Mouse (Mus musculus) intestine, postnatal 0 days (tissue): ENCODE measurements around the gene Prr15l. TPM values are rescaled to one million over a fixed set of nuclear protein-coding genes. Genes with fewer than 3 reads are reported as not detected.

Source experiments
- ATAC-seq: fragments of 200-750 bp; cut with Nextera tagmentation; 2 replicates; pipeline ENCODE4 v1.8.0; 2017; ENCODE audit warnings: mild to moderate bottlenecking, moderate TSS enrichment, moderate library complexity
- H3K27ac ChIP-seq: fragments of 300-500 bp; sonication (generic); 2 replicates; pipeline ENCODE4 v1.5.1; 2014; ENCODE audit warnings: mild to moderate bottlenecking, low read depth, low read length, moderate library complexity
- H3K27me3 ChIP-seq: fragments of 300-500 bp; sonication (generic); replicated peaks from 2 replicates; pipeline ENCODE4 v1.6.1; 2014; ENCODE audit warnings: low read length, mixed read lengths; ENCODE audit not compliant: control insufficient read depth, insufficient read depth
- H3K36me3 ChIP-seq: fragments of 300-500 bp; sonication (generic); 2 replicates; pipeline ENCODE4 v1.6.1; 2014; ENCODE audit warnings: mild to moderate bottlenecking, moderate library complexity; ENCODE audit not compliant: control insufficient read depth, insufficient read depth
- H3K4me1 ChIP-seq: fragments of 300-500 bp; sonication (generic); replicated peaks from 2 replicates; pipeline ENCODE4 v1.6.1; 2014; ENCODE audit warnings: antibody characterized with exemption, low read length, mixed read lengths; ENCODE audit not compliant: control insufficient read depth, insufficient read depth
- H3K4me2 ChIP-seq: fragments of 300-500 bp; sonication (generic); replicated peaks from 2 replicates; pipeline ENCODE4 v1.6.1; 2014; ENCODE audit warnings: low read depth, mild to moderate bottlenecking, moderate library complexity
- H3K4me3 ChIP-seq: fragments of 300-500 bp; sonication (generic); 2 replicates; pipeline ENCODE4 v1.5.1; 2014; ENCODE audit warnings: low read depth, low read length
- H3K9ac ChIP-seq: fragments of 300-500 bp; sonication (generic); 2 replicates; pipeline ENCODE4 v1.6.1; 2014; ENCODE audit warnings: mild to moderate bottlenecking, low read depth, low read length
- H3K9me3 ChIP-seq: fragments of 300-500 bp; sonication (generic); 2 replicates; pipeline ENCODE4 v1.6.1; 2016; ENCODE audit warnings: mixed run types; ENCODE audit not compliant: control insufficient read depth
- CTCF ChIP-seq: sonication (generic); IDR thresholded peaks from 2 replicates; pipeline ENCODE4 v1.5.1; 2016; ENCODE audit warnings: low read depth, mild to moderate bottlenecking, control low read depth, antibody characterized with exemption, moderate library complexity
- WGBS: fragments of 180-500 bp; shearing (Covaris S2); extraction: QIAGEN DNeasy Blood & Tissue Kit; methylation state at CpG from one replicate; pipeline ENCODE4 v1.1.7; 2014; 5-methylcytosine and 5-hydroxymethylcytosine counted together
- polyA plus RNA-seq: library from polyadenylated mRNA; unstranded; fragments of >200 nt; fragmentation: Nextera tagmentation; extraction: Ambion mirVana; gene quantifications from 2 replicates; pipeline ENCODE4 v1.2.1, GENCODE M21; 2015

The Prr15l gene
- 138 and 141 TPM in 2 replicates for polyA plus RNA-seq

GRCm38 (mm10) chr11:96928088-96928487, at the start of gene Prr15l:
Gene Prr15l (plus strand): TSS chr11:96928104.
- 0 out of 2 replicates have a peak, but pooled peaks cover 8% of the 10 kb centered on the region for H3K4me1 ChIP-seq
- H3K36me3 ChIP-seq: no peaks in the 10 kb centered on the region
- peak within 1 kb of the TSS; percentile 64 for H3K9ac ChIP-seq
- H3K27ac ChIP-seq: peak within 1 kb of the TSS; percentile 93
- no peaks in the 10 kb centered on the region for H3K9me3 ChIP-seq
- WGBS: 26% methylated on average over 2 of the region's 2 CpGs
- ATAC-seq: no peak
- H3K4me3 ChIP-seq: peak within 1 kb of the TSS; percentile 49
- H3K4me2 ChIP-seq: peak within 1 kb of the TSS; percentile 64
- no peaks in the 10 kb centered on the region for H3K27me3 ChIP-seq
- TF ChIP-seq CTCF: no peak

DNA sequence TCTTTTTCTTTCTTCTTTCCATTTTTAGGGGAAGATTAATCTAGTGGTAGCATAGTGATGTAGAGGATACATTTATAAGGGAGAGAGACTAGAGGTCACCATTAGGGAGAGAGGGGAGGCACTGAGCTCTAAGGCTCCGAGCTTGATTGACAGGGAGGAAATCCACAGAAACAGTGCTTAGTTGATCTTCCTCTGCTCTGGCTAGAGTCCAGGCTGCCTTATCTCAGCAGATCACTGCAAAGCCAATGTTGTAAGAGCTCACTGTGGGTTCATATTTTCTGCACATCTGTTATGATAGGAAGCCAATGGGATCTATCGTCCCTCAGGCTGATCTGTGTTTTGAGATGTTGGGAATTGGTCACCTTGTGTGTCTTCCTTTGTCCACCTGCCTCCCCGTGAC, 49.2 kb upstream of the Prr15l start:
- H3K36me3 ChIP-seq: no peaks in the 10 kb centered on the region
- no peak for TF ChIP-seq CTCF
- H3K4me2 ChIP-seq: no peak overlapping the region
- no peak overlapping the region for H3K4me3 ChIP-seq
- no peak overlapping the region for H3K27ac ChIP-seq
- WGBS: 58% methylated on average over 3 of the region's 3 CpGs
- H3K4me1 ChIP-seq: no peaks in the 10 kb centered on the region
- no peak for ATAC-seq
- H3K9ac ChIP-seq: no peak overlapping the region
- H3K9me3 ChIP-seq: no peaks in the 10 kb centered on the region
- peaks cover 24% of the 10 kb centered on the region for H3K27me3 ChIP-seq

- WGBS: 44% methylated on average over 7 of the region's 7 CpGs
- H3K36me3 ChIP-seq: no peaks in the 10 kb centered on the region
- no peak for TF ChIP-seq CTCF
- H3K4me3 ChIP-seq: no peak overlapping the region
- H3K27ac ChIP-seq: no peak overlapping the region
- H3K27me3 ChIP-seq: peaks cover 24% of the 10 kb centered on the region
- no peak overlapping the region for H3K9ac ChIP-seq
- no peak for ATAC-seq
- no peak overlapping the region for H3K4me2 ChIP-seq
- H3K4me1 ChIP-seq: no peaks in the 10 kb centered on the region
- H3K9me3 ChIP-seq: no peaks in the 10 kb centered on the region
Measured at GRCm38 (mm10) chr11:96879359-96879758, 48.5 kb upstream of the Prr15l start.

DNA sequence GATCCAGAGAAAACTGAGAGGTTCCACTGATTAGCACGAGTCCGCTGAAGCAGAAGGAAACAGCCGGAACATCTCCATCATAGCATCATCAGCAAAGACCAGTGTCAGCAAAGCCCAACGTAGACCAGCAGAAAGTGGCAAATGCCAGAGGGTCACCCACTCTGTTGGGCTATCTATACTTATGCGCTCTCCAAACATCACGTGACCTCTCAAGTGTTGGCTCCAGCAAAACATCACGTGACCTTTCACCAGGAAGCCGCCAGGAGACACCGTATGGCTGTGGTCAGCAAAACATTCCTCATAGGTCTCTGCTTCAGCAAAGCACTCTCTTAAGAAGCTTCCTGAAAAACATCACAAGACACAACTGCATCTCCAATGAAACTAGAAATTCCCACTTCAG, 47.6 kb upstream of the Prr15l start:
- no peaks in the 10 kb centered on the region for H3K4me1 ChIP-seq
- H3K27me3 ChIP-seq: peaks cover 24% of the 10 kb centered on the region
- 78% methylated on average over 9 of the region's 9 CpGs for WGBS
- no peak overlapping the region for H3K9ac ChIP-seq
- H3K9me3 ChIP-seq: no peaks in the 10 kb centered on the region
- no peak overlapping the region for H3K4me3 ChIP-seq
- ATAC-seq: no peak
- H3K4me2 ChIP-seq: no peak overlapping the region
- H3K27ac ChIP-seq: no peak overlapping the region
- H3K36me3 ChIP-seq: no peaks in the 10 kb centered on the region
- no peak for TF ChIP-seq CTCF

DNA sequence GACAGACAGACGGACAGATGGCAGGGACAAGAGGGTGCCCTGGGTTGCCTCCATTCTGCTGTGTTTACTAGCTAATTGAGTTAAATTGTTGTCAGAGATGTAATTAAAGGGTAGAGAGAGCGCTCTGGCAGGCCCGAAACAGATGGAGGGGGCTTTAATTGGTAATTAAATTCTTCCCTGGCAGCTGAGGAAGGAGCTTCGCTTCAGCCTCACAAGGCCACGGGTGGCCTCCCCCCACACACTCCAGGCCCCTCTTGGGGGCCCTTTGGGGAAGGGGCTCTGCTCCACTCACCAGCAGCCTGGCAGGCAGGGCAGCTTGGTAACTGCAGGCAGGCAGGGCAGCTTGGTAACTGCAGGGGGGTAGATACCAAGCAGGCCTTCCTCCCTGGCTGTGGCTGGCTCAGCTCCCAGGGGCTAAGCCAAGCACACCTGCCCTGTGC, 42.0 kb upstream of the Prr15l start:
- H3K4me3 ChIP-seq: no peak overlapping the region
- no peak overlapping the region for H3K27ac ChIP-seq
- TF ChIP-seq CTCF: no peak
- no peaks in the 10 kb centered on the region for H3K9me3 ChIP-seq
- no peak for ATAC-seq
- H3K27me3 ChIP-seq: no peaks in the 10 kb centered on the region
- H3K36me3 ChIP-seq: no peaks in the 10 kb centered on the region
- 70% methylated on average over 5 of the region's 5 CpGs for WGBS
- H3K9ac ChIP-seq: no peak overlapping the region
- H3K4me2 ChIP-seq: no peak overlapping the region
- H3K4me1 ChIP-seq: no peaks in the 10 kb centered on the region

DNA sequence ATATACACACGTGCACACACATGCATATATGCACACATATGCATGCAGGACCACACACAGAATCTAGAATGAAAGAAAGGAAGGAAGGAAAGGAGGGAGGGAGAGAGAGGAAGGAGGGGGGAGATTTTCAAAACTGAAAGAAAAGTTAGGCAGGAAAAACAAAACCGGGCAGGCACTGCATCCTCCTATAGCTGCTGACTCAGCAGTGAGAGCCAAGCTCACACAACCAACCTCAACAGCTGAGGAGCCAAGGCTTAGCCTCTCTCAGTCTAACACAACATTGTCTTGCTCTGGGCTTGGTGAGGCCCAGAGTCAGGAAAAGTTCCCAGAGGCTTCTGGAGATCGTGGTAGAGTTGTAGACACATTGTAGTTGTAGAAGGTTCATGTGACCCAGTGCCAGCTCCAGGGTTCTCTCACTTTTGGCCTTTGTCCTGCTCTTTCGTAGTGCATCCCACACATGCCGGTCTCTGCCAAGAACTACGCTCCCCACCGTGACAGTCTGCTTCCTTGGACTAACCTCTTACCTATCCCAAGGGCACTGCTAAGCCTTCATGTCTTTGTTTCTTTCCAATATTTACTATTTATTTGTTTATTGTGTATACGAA, 40.9 kb upstream of the Prr15l start:
- Histone ChIP-seq H3K4me3 (no peak overlapping the region), H3K9ac (no peak overlapping the region), H3K27ac (no peak overlapping the region), H3K9me3 (no peaks in the 10 kb centered on the region), H3K36me3 (no peaks in the 10 kb centered on the region), H3K27me3 (no peaks in the 10 kb centered on the region), H3K4me1 (no peaks in the 10 kb centered on the region), H3K4me2 (no peak overlapping the region)
- ATAC-seq: no peak
- TF ChIP-seq CTCF: no peak
- WGBS: 86% methylated on average over 8 of the region's 8 CpGs
